Mouse (Mus musculus) hindbrain, embryonic 13.5 days (tissue): ENCODE results near the gene Galnt17. TPM values are rescaled to one million over a fixed set of nuclear protein-coding genes. Genes with fewer than 3 reads are reported as not detected.

Experiments
- ATAC-seq: fragments of 200-750 bp; cut with Nextera tagmentation; 2 replicates; pipeline ENCODE4 v1.8.0; 2017; ENCODE audit warnings: moderate TSS enrichment; ENCODE audit not compliant: low FRiP score
- H3K27ac ChIP-seq: fragments of 300-500 bp; sonication (generic); 2 replicates; pipeline ENCODE4 v1.5.1; 2015; ENCODE audit warnings: inconsistent platforms, mild to moderate bottlenecking, moderate library complexity
- H3K27me3 ChIP-seq: fragments of 300-500 bp; sonication (generic); 2 replicates; pipeline ENCODE4 v1.6.1; 2015; ENCODE audit warnings: mild to moderate bottlenecking, inconsistent platforms
- H3K36me3 ChIP-seq: fragments of 300-500 bp; sonication (generic); 2 replicates; pipeline ENCODE4 v1.6.1; 2015; ENCODE audit warnings: mild to moderate bottlenecking, inconsistent platforms
- H3K4me1 ChIP-seq: fragments of 300-500 bp; sonication (generic); replicated peaks from 2 replicates; pipeline ENCODE4 v1.6.1; 2015; ENCODE audit warnings: inconsistent platforms
- H3K4me2 ChIP-seq: fragments of 300-500 bp; sonication (generic); 2 replicates; pipeline ENCODE4 v1.6.1; 2015; ENCODE audit warnings: inconsistent platforms, mild to moderate bottlenecking, moderate library complexity
- H3K4me3 ChIP-seq: fragments of 300-500 bp; sonication (generic); 2 replicates; pipeline ENCODE4 v1.5.1; 2015; ENCODE audit warnings: mild to moderate bottlenecking, inconsistent platforms
- H3K9ac ChIP-seq: fragments of 300-500 bp; sonication (generic); 2 replicates; pipeline ENCODE4 v1.6.1; 2015; ENCODE audit warnings: mild to moderate bottlenecking, inconsistent platforms
- H3K9me3 ChIP-seq: fragments of 300-500 bp; sonication (generic); 2 replicates; pipeline ENCODE4 v1.6.1; 2016; ENCODE audit warnings: inconsistent platforms
- WGBS: fragments of 180-500 bp; shearing (Covaris S2); methylation state at CpG from one replicate; pipeline ENCODE4 v1.1.7; 2015; 5-methylcytosine and 5-hydroxymethylcytosine counted together
- polyA plus RNA-seq: library from polyadenylated mRNA; unstranded; fragments of >200 nt; fragmentation: Nextera tagmentation; extraction: Ambion mirVana; gene quantifications from 2 replicates; pipeline ENCODE4 v1.2.1, GENCODE M21; 2015

The Galnt17 gene
- polyA plus RNA-seq, 1 experiment from 2014 or later: 9.6 TPM

- H3K9me3 ChIP-seq: peaks cover 16% of the 10 kb centered on the region
- no peak for ATAC-seq
- H3K9ac ChIP-seq: no peak overlapping the region
- no peaks in the 10 kb centered on the region for H3K4me1 ChIP-seq
- no peaks in the 10 kb centered on the region for H3K27me3 ChIP-seq
- peaks cover 14% of the 10 kb centered on the region; the same call in 1 of the 2 replicates for H3K36me3 ChIP-seq
- 93% methylated on average over 1 of the region's 1 CpGs for WGBS
- no peak overlapping the region for H3K4me3 ChIP-seq
- no peak overlapping the region for H3K4me2 ChIP-seq
- no peak overlapping the region for H3K27ac ChIP-seq
These were observed 201.1 kb downstream of the Galnt17 start for GRCm38 (mm10) chr5:131107188-131107587.

- no peak overlapping the region for H3K4me3 ChIP-seq
- H3K27ac ChIP-seq: no peak overlapping the region
- no peaks in the 10 kb centered on the region for H3K27me3 ChIP-seq
- H3K9me3 ChIP-seq: no peaks in the 10 kb centered on the region; the same call in 1 of the 2 replicates
- H3K36me3 ChIP-seq: no peaks in the 10 kb centered on the region
- no peak overlapping the region for H3K4me2 ChIP-seq
- no peak for ATAC-seq
- 96% methylated on average over 4 of the region's 4 CpGs for whole genome bisulfite sequencing
- no peak overlapping the region for H3K9ac ChIP-seq
- no peaks in the 10 kb centered on the region for H3K4me1 ChIP-seq
These were observed 211.5 kb downstream of the Galnt17 start for GRCm38 (mm10) chr5:131096824-131097223.

- Histone ChIP-seq H3K27ac (no peak overlapping the region), H3K27me3 (no peaks in the 10 kb centered on the region), H3K9me3 (no peaks in the 10 kb centered on the region; the same call in 1 of the 2 replicates), H3K36me3 (no peaks in the 10 kb centered on the region), H3K9ac (no peak overlapping the region), H3K4me1 (no peaks in the 10 kb centered on the region), H3K4me3 (no peak overlapping the region), H3K4me2 (no peak overlapping the region)
- ATAC-seq: no peak
- WGBS: 94% methylated on average over 1 of the region's 1 CpGs
These were observed 212.7 kb downstream of the Galnt17 start for GRCm38 (mm10) chr5:131095635-131096034.

- no peak for ATAC-seq
- Histone ChIP-seq H3K4me2 (no peak overlapping the region), H3K4me1 (peaks cover 3% of the 10 kb centered on the region; the same call in 1 of the 2 replicates), H3K9ac (no peak overlapping the region), H3K9me3 (no peaks in the 10 kb centered on the region; the same call in 1 of the 2 replicates), H3K27me3 (no peaks in the 10 kb centered on the region), H3K36me3 (no peaks in the 10 kb centered on the region), H3K4me3 (no peak overlapping the region), H3K27ac (no peak overlapping the region)
- 53% methylated on average over 1 of the region's 1 CpGs for WGBS
These were observed 213.5 kb downstream of the Galnt17 start for GRCm38 (mm10) chr5:131094771-131095170.

GRCm38 (mm10) chr5:131094138-131094537 lies 214.2 kb downstream of the Galnt17 start:
- Histone ChIP-seq H3K36me3 (no peaks in the 10 kb centered on the region), H3K4me2 (no peak overlapping the region), H3K9ac (no peak overlapping the region), H3K27ac (no peak overlapping the region), H3K27me3 (no peaks in the 10 kb centered on the region), H3K4me3 (no peak overlapping the region), H3K4me1 (peaks cover 7% of the 10 kb centered on the region), H3K9me3 (no peaks in the 10 kb centered on the region; the same call in 1 of the 2 replicates)
- 69% methylated on average over 6 of the region's 6 CpGs for WGBS
- ATAC-seq: no peak

GRCm38 (mm10) chr5:131089876-131090275 lies 218.4 kb downstream of the Galnt17 start:
- 65% methylated on average over 8 of the region's 8 CpGs for WGBS
- ATAC-seq: no peak
- Histone ChIP-seq H3K36me3 (no peaks in the 10 kb centered on the region), H3K9ac (no peak overlapping the region), H3K4me2 (no peak overlapping the region), H3K27ac (no peak overlapping the region), H3K4me3 (no peak overlapping the region), H3K27me3 (no peaks in the 10 kb centered on the region), H3K4me1 (peaks cover 16% of the 10 kb centered on the region), H3K9me3 (no peaks in the 10 kb centered on the region)

- peak overlapping the region; percentile 26; the same call in 1 of the 2 replicates for H3K9ac ChIP-seq
- peaks cover 18% of the 10 kb centered on the region for H3K4me1 ChIP-seq
- H3K4me2 ChIP-seq: 0 out of 2 replicates have a peak overlapping the region, but pooled peaks have one; percentile 2
- H3K27ac ChIP-seq: no peak overlapping the region
- no peak overlapping the region for H3K4me3 ChIP-seq
- H3K27me3 ChIP-seq: no peaks in the 10 kb centered on the region
- WGBS: 46% methylated on average over 11 of the region's 11 CpGs
- no peaks in the 10 kb centered on the region for H3K9me3 ChIP-seq
- H3K36me3 ChIP-seq: no peaks in the 10 kb centered on the region
- ATAC-seq: no peak
These were observed 219.4 kb downstream of the Galnt17 start for GRCm38 (mm10) chr5:131088866-131089265.

- ATAC-seq: no peak
- no peaks in the 10 kb centered on the region for H3K27me3 ChIP-seq
- 44% methylated on average over 14 of the region's 14 CpGs for WGBS
These were observed 225.1 kb downstream of the Galnt17 start for GRCm38 (mm10) chr5:131083072-131083657.

GRCm38 (mm10) chr5:131077682-131078081 lies 230.6 kb downstream of the Galnt17 start:
- peaks cover 10% of the 10 kb centered on the region for H3K4me1 ChIP-seq
- no peak overlapping the region for H3K4me2 ChIP-seq
- no peak overlapping the region for H3K9ac ChIP-seq
- 46% methylated on average over 1 of the region's 1 CpGs for WGBS
- H3K27me3 ChIP-seq: no peaks in the 10 kb centered on the region
- H3K9me3 ChIP-seq: no peaks in the 10 kb centered on the region
- no peak overlapping the region for H3K4me3 ChIP-seq
- no peak for ATAC-seq
- H3K27ac ChIP-seq: no peak overlapping the region
- H3K36me3 ChIP-seq: no peaks in the 10 kb centered on the region; the same call in 1 of the 2 replicates

More at GRCm38 (mm10) chr5:131083072-131083657, 225.1 kb downstream of the Galnt17 start:
- H3K9me3 ChIP-seq: no peaks in the 10 kb centered on the region
- H3K4me3 ChIP-seq: no peak overlapping the region
- peaks cover 23% of the 10 kb centered on the region for H3K4me1 ChIP-seq
- H3K4me2 ChIP-seq: 0 out of 2 replicates have a peak overlapping the region, but pooled peaks have one; percentile 6
- no peak overlapping the region for H3K9ac ChIP-seq
- H3K36me3 ChIP-seq: no peaks in the 10 kb centered on the region
- peak overlapping the region; percentile 78 for H3K27ac ChIP-seq

- no peaks in the 10 kb centered on the region for H3K4me1 ChIP-seq
- H3K4me2 ChIP-seq: no peak overlapping the region
- no peak for ATAC-seq
- H3K27me3 ChIP-seq: no peaks in the 10 kb centered on the region
- no peak overlapping the region for H3K4me3 ChIP-seq
- no peak overlapping the region for H3K27ac ChIP-seq
- H3K9me3 ChIP-seq: no peaks in the 10 kb centered on the region
- WGBS: 92% methylated on average over 7 of the region's 7 CpGs
- H3K36me3 ChIP-seq: peaks cover 3% of the 10 kb centered on the region
- H3K9ac ChIP-seq: no peak overlapping the region
These were observed 232.5 kb downstream of the Galnt17 start for GRCm38 (mm10) chr5:131075795-131076194.

GRCm38 (mm10) chr5:131074295-131074694 lies 234.0 kb downstream of the Galnt17 start:
- no peaks in the 10 kb centered on the region for H3K4me1 ChIP-seq
- 85% methylated on average over 4 of the region's 4 CpGs for WGBS
- peaks cover 4% of the 10 kb centered on the region for H3K36me3 ChIP-seq
- no peak for ATAC-seq
- no peak overlapping the region for H3K4me3 ChIP-seq
- no peaks in the 10 kb centered on the region for H3K27me3 ChIP-seq
- H3K27ac ChIP-seq: no peak overlapping the region
- no peaks in the 10 kb centered on the region for H3K9me3 ChIP-seq
- no peak overlapping the region for H3K9ac ChIP-seq
- H3K4me2 ChIP-seq: no peak overlapping the region

- H3K9ac ChIP-seq: no peak overlapping the region
- ATAC-seq: no peak
- H3K27ac ChIP-seq: no peak overlapping the region
- H3K4me2 ChIP-seq: no peak overlapping the region
- H3K4me3 ChIP-seq: no peak overlapping the region
- H3K9me3 ChIP-seq: no peaks in the 10 kb centered on the region; the same call in 1 of the 2 replicates
- WGBS: 86% methylated on average over 6 of the region's 6 CpGs
- no peaks in the 10 kb centered on the region for H3K4me1 ChIP-seq
- H3K36me3 ChIP-seq: no peaks in the 10 kb centered on the region
- no peaks in the 10 kb centered on the region for H3K27me3 ChIP-seq
These were observed 243.1 kb downstream of the Galnt17 start for GRCm38 (mm10) chr5:131065174-131065573.

- no peak overlapping the region for H3K9ac ChIP-seq
- H3K9me3 ChIP-seq: no peaks in the 10 kb centered on the region
- no peak overlapping the region for H3K4me2 ChIP-seq
- ATAC-seq: no peak
- no peaks in the 10 kb centered on the region for H3K36me3 ChIP-seq
- H3K27ac ChIP-seq: peak overlapping the region; percentile 35; the same call in 1 of the 2 replicates
- WGBS: 27% methylated on average over 4 of the region's 4 CpGs
- no peaks in the 10 kb centered on the region for H3K27me3 ChIP-seq
- peaks cover 11% of the 10 kb centered on the region for H3K4me1 ChIP-seq
- no peak overlapping the region for H3K4me3 ChIP-seq
These were observed 259.8 kb downstream of the Galnt17 start for GRCm38 (mm10) chr5:131048505-131048904.
